Mouse (Mus musculus): ENCODE measurements around the gene Lor. TPM values are rescaled to one million over a fixed set of nuclear protein-coding genes. Genes with fewer than 3 reads are reported as not detected.

The Lor gene
- polyA plus RNA-seq (2012; rRNA removed) = 311 and 1,142 TPM in 2 replicates

DNA sequence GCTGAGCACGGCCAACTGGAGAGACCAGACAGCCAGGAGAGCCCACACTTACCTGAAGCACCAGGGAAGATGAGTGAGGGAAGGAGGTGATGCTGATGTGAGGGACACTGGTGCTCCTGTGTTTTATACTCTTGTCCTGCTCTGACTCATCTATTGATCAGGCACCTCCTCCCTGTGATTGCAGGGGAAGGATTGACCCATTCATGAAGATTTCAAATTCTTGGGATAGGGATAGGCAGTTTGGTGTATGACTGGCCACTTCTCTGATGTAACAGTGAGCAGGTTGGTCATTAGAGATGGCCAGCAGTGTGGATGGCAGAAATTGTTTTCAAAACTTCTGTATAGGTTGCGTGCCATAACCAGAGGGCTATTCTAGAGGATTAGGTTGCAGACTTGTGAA is at the start of gene Lor:
Lor (minus strand) TSS at position 101 of the 400 bp plus-strand sequence.

DNA sequence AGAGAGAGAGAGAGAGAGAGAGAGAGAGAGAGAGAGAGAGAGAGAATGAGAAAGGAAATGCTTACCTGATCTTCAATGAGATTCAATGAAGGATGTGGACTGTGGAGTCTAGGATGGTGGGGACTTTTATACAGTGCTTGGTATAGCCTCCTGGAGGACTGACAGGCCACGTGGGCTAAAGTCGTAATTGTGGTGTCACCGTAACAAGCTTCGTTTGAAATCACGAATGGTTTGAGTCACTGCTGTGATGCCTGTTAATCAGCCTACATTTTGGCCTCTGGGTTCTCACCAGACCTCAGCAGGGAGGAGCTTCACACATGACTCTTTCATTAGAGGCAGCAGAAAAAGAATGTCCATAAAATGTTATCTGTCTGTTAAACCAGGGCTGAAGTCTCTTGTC is 40.9 kb upstream of the Lor start, which contains the start of gene Prr9:
Prr9 (minus strand) TSS at position 101 of the 400 bp plus-strand sequence.

Other genes starting within 250 kb of the Lor start
- gene Pglyrp3, start 68.6 kb downstream of the Lor start, polyA plus RNA-seq (2012; rRNA removed) = 0.26 and 0.73 TPM in 2 replicates
- gene Prr9, start 40.8 kb upstream of the Lor start, polyA plus RNA-seq (2012; rRNA removed) = not detected in 2 replicates
- gene Lelp1, start 59.6 kb upstream of the Lor start, polyA plus RNA-seq (2012; rRNA removed) = not detected in 2 replicates
- 36.4 and 39.0 TPM in 2 replicates for gene Sprr2a1, start 132.7 kb upstream of the Lor start, polyA plus RNA-seq (2012; rRNA removed)
- 33,133 and 71,165 TPM in 2 replicates for gene Sprr2a2, start 132.8 kb upstream of the Lor start, polyA plus RNA-seq (2012; rRNA removed)
- 693 and 1,565 TPM in 2 replicates for gene Sprr2a3, start 202.3 kb upstream of the Lor start, polyA plus RNA-seq (2012; rRNA removed)
- gene Sprr2b, start 233.5 kb upstream of the Lor start, polyA plus RNA-seq (2012; rRNA removed) = 9.6 and 30.5 TPM in 2 replicates

Measured in stomach, adult 2 months (tissue).